In the genomic region with DNA sequence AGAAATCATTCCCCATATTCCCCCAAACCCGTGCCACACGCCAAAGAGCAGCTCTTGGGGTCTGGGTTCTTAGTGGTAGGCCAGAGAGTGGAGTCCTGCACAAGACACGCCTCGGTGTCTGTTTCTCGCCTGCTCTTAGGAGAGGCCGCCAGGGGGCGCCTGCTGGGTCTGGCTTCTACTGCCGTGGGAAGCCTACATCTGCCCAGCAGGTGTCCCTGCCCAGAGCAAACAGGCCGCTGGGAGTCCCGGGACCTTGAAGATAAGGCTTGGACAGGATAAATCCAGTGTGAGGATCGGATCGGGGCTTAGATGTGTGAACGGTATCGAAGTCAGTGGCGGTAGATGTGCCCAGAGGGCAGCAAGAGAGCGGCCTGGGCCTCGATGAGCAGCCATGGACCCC, we compare ENCODE assay signal across 8 mouse cellular contexts. TPM values are rescaled to one million over a fixed set of nuclear protein-coding genes. Genes with fewer than 3 reads are reported as not detected.
DNase-seq lines count a peak whose midpoint lies in the region; ATAC-seq and TF ChIP-seq lines count a peak whose summit lies in the region.

A gene (plus strand): TSS at position 236 of the 400 bp plus-strand sequence.

- H3K27me3 ChIP-seq in embryonic facial prominence, embryonic 10.5 days (replicated peaks; ENCODE audit: low read depth, poor library complexity, severe bottlenecking): peaks cover 96% of the 10 kb centered on the region
- peaks cover 92% of the 10 kb centered on the region for H3K27me3 ChIP-seq in heart, embryonic 11.5 days (ENCODE audit: control insufficient read depth, insufficient read depth, low read length)
- peaks cover 93% of the 10 kb centered on the region for H3K27me3 ChIP-seq in kidney, embryonic 15.5 days
- peaks cover 21% of the 10 kb centered on the region for H3K27me3 ChIP-seq in liver, adult 2 months (ENCODE audit: control insufficient read depth, insufficient read depth, low read length)
- peaks cover 92% of the 10 kb centered on the region for H3K27me3 ChIP-seq in neural tube, embryonic 13.5 days
- no peaks in the 10 kb centered on the region for H3K27me3 ChIP-seq in testis, adult 2 months (ENCODE audit: control insufficient read depth, insufficient read depth, low read length)

- no peak for ATAC-seq in heart, embryonic 11.5 days (replicated peaks; ENCODE audit: insufficient number of reproducible peaks, low FRiP score, low TSS enrichment)
- ATAC-seq in kidney, embryonic 15.5 days (replicated peaks; ENCODE audit: low FRiP score): no peak
- no peak for ATAC-seq in neural tube, embryonic 13.5 days (ENCODE audit: low read depth)

- peaks cover 4% of the 10 kb centered on the region for H3K9me3 ChIP-seq in embryonic facial prominence, embryonic 10.5 days
- H3K9me3 ChIP-seq in heart, embryonic 11.5 days (replicated peaks; ENCODE audit: control insufficient read depth, low read length): no peaks in the 10 kb centered on the region
- H3K9me3 ChIP-seq in kidney, embryonic 15.5 days (replicated peaks): peaks cover 2% of the 10 kb centered on the region
- H3K9me3 ChIP-seq in neural tube, embryonic 13.5 days: no peaks in the 10 kb centered on the region

- 3% methylated on average over 17 of the region's 17 CpGs for WGBS in embryonic facial prominence, embryonic 10.5 days
- WGBS in heart, embryonic 11.5 days (ENCODE audit: insufficient replicate concordance): 3% methylated on average over 17 of the region's 17 CpGs
- WGBS in kidney, embryonic 15.5 days: 4% methylated on average over 17 of the region's 17 CpGs
- 5% methylated on average over 17 of the region's 17 CpGs for WGBS in liver, adult 2 months
- WGBS in neural tube, embryonic 13.5 days: 2% methylated on average over 17 of the region's 17 CpGs

- H3K4me1 ChIP-seq in embryonic facial prominence, embryonic 10.5 days: peaks cover 39% of the 10 kb centered on the region
- H3K4me1 ChIP-seq in heart, embryonic 11.5 days (ENCODE audit: control insufficient read depth, insufficient read depth, low read length): peaks cover 15% of the 10 kb centered on the region
- peaks cover 37% of the 10 kb centered on the region for H3K4me1 ChIP-seq in kidney, embryonic 15.5 days
- H3K4me1 ChIP-seq in liver, adult 2 months (ENCODE audit: control insufficient read depth, insufficient read depth, low read length): 0 out of 2 replicates have a peak, but pooled peaks cover 1% of the 10 kb centered on the region
- peaks cover 28% of the 10 kb centered on the region for H3K4me1 ChIP-seq in neural tube, embryonic 13.5 days (replicated peaks)
- H3K4me1 ChIP-seq in testis, adult 2 months (ENCODE audit: control insufficient read depth, insufficient read depth, low read length): peaks cover 19% of the 10 kb centered on the region

- H3K27ac ChIP-seq in embryonic facial prominence, embryonic 10.5 days (replicated peaks): no peak within 1 kb of the TSS
- H3K27ac ChIP-seq in heart, embryonic 11.5 days (ENCODE audit: low read depth, low read length): no peak within 1 kb of the TSS
- no peak within 1 kb of the TSS for H3K27ac ChIP-seq in kidney, embryonic 15.5 days
- no peak within 1 kb of the TSS for H3K27ac ChIP-seq in liver, adult 2 months (replicated peaks; ENCODE audit: insufficient read depth, low read depth, low read length)
- H3K27ac ChIP-seq in neural tube, embryonic 13.5 days (replicated peaks): no peak within 1 kb of the TSS
- no peak within 1 kb of the TSS for H3K27ac ChIP-seq in testis, adult 2 months (ENCODE audit: control insufficient read depth, insufficient read depth, low read depth, low read length)

- peak; percentile 90 for DNase-seq in B cell, adult 2 months
- DNase-seq in adrenal gland, postnatal 14 days: peak; percentile 88
- DNase-seq in embryonic facial prominence, embryonic 10.5 days (ENCODE audit: low spot score): peak; percentile 89
- DNase-seq in liver, adult 2 months (ENCODE audit: extremely low read depth, low read depth, low spot score): peak; percentile 49

- TF ChIP-seq POLR2A in liver, adult 2 months (IDR thresholded peaks at IDR 0.05; ENCODE audit: extremely low read depth, insufficient read depth, low read length): no peak
- TF ChIP-seq POLR2A in testis, adult 2 months (IDR thresholded peaks at IDR 0.05; ENCODE audit: control insufficient read depth, low read depth, low read length): no peak

- H3K36me3 ChIP-seq in embryonic facial prominence, embryonic 10.5 days (replicated peaks): no peaks in the 10 kb centered on the region
- no peaks in the 10 kb centered on the region for H3K36me3 ChIP-seq in heart, embryonic 11.5 days (ENCODE audit: control insufficient read depth, insufficient read depth, low read length)
- H3K36me3 ChIP-seq in kidney, embryonic 15.5 days: no peaks in the 10 kb centered on the region
- no peaks in the 10 kb centered on the region for H3K36me3 ChIP-seq in liver, adult 2 months (ENCODE audit: control insufficient read depth, insufficient read depth, low read length)
- no peaks in the 10 kb centered on the region for H3K36me3 ChIP-seq in neural tube, embryonic 13.5 days
- no peaks in the 10 kb centered on the region for H3K36me3 ChIP-seq in testis, adult 2 months (ENCODE audit: control insufficient read depth, insufficient read depth, low read length)

- no peak within 1 kb of the TSS for H3K9ac ChIP-seq in heart, embryonic 11.5 days (ENCODE audit: low read depth, low read length)
- H3K9ac ChIP-seq in kidney, embryonic 15.5 days: no peak within 1 kb of the TSS
- no peak within 1 kb of the TSS for H3K9ac ChIP-seq in liver, adult 2 months (ENCODE audit: low read depth, low read length)
- 0 out of 2 replicates have a peak within 1 kb of the TSS, but pooled peaks have one; percentile 27 for H3K9ac ChIP-seq in neural tube, embryonic 13.5 days

- H3K79me2 ChIP-seq in liver, adult 2 months (ENCODE audit: control insufficient read depth, insufficient read depth, low read length): no peaks in the 10 kb centered on the region

- peak within 1 kb of the TSS; percentile 55; the same call in 1 of the 2 replicates for H3K4me3 ChIP-seq in embryonic facial prominence, embryonic 10.5 days
- peak within 1 kb of the TSS; percentile 34; the same call in 1 of the 2 replicates for H3K4me3 ChIP-seq in heart, embryonic 11.5 days (ENCODE audit: low read depth, low read length)
- H3K4me3 ChIP-seq in kidney, embryonic 15.5 days (replicated peaks): peak within 1 kb of the TSS; percentile 39; the same call in 1 of the 2 replicates
- H3K4me3 ChIP-seq in liver, adult 2 months (ENCODE audit: insufficient read depth, low read depth, low read length): no peak within 1 kb of the TSS
- peak within 1 kb of the TSS; percentile 33 for H3K4me3 ChIP-seq in neural tube, embryonic 13.5 days
- peak within 1 kb of the TSS; percentile 42 for H3K4me3 ChIP-seq in testis, adult 2 months (ENCODE audit: control insufficient read depth, low read depth, low read length)

- TF ChIP-seq CTCF in liver, adult 2 months (IDR thresholded peaks at IDR 0.05; ENCODE audit: low read depth, low read length): peak; percentile 94
- peak; percentile 81 for TF ChIP-seq CTCF in testis, adult 2 months (IDR thresholded peaks at IDR 0.05; ENCODE audit: control insufficient read depth, insufficient read depth, insufficient replicate concordance, low read depth, low read length)

- peak within 1 kb of the TSS; percentile 69 for H3K4me2 ChIP-seq in heart, embryonic 11.5 days
- 0 out of 2 replicates have a peak within 1 kb of the TSS, but pooled peaks have one; percentile 63 for H3K4me2 ChIP-seq in kidney, embryonic 15.5 days
- H3K4me2 ChIP-seq in neural tube, embryonic 13.5 days: peak within 1 kb of the TSS; percentile 59

RNA-seq across cellular contexts. Expression of the gene that starts here (rescaled TPM):
- total RNA-seq in adrenal gland, postnatal 14 days (2021): not detected in 2 replicates
- not detected in 2 replicates for polyA plus RNA-seq in embryonic facial prominence, embryonic 10.5 days (2016; fragmentation: Nextera tagmentation; extraction: Ambion mirVana)
- polyA plus RNA-seq in heart, embryonic 11.5 days (2014; fragmentation: Nextera tagmentation; extraction: Ambion mirVana): 0.06 and 0.19 TPM in 2 replicates
- polyA plus RNA-seq in kidney, embryonic 15.5 days (2015; fragmentation: Nextera tagmentation; extraction: Ambion mirVana): 0.05 and 0.08 TPM in 2 replicates
- 0.18 and 0.20 TPM in 2 replicates for total RNA-seq in liver, adult 2 months (2014; rRNA removed)
- polyA plus RNA-seq in liver, adult 2 months (2012; rRNA removed): not detected in 2 replicates
- polyA plus RNA-seq in neural tube, embryonic 13.5 days (2015; fragmentation: Nextera tagmentation; extraction: Ambion mirVana): 0.08 and 0.10 TPM in 2 replicates
- polyA plus RNA-seq in testis, adult 2 months (2012; rRNA removed): 0.04 and 0.05 TPM in 2 replicates

Comparison
In these comparisons a context has a peak if more than half of its experiments do, and no peak if none do; other contexts are left out.
1. Peak in DNase-seq in adrenal gland, postnatal 14 days; RNA of the gene not detected or under 1 TPM.
2. Peak in DNase-seq and H3K4me3 ChIP-seq in embryonic facial prominence, embryonic 10.5 days; RNA of the gene not detected or under 1 TPM.
3. Peak in DNase-seq in liver, adult 2 months; RNA of the gene not detected or under 1 TPM.